Mouse (Mus musculus): ENCODE measurements around the gene Dytn.

The Dytn gene

DNA sequence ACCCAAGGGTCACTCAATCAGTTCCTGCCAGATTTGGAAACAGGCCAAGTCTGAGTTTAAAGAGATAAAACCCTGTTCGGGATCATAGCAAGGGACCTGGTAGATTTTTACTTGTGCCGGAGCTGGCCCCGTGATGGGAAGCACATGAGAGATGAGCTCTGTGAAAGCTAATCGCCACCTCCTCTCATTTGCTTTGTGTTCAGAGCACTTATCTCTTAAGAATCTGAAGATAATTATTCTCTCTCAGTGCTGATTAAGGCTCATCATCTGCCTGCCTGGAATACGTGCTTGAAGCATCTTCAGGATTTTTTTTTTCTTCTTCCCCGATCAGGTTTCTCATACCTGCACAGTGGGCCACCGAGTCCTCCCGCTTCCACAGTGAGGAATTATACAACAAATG is 107.6 kb downstream of the Dytn start:
- no peak for DNase-seq (ENCODE audit: low read depth, low spot score)

GRCm38 (mm10) chr1:63576803-63577202 is 109.9 kb downstream of the Dytn start:
- no peak for DNase-seq (ENCODE audit: low read depth, low spot score)

- no peak for DNase-seq (ENCODE audit: low read depth, low spot score)
These were observed 112.7 kb downstream of the Dytn start for GRCm38 (mm10) chr1:63573864-63574611.

GRCm38 (mm10) chr1:63573432-63573831 is 113.3 kb downstream of the Dytn start:
- no peak for DNase-seq (ENCODE audit: low read depth, low spot score)

Measured in CD4-positive helper T cell, adult 2 months (primary cell).